Mouse (Mus musculus) brain, embryonic 14.5 days (tissue): Measurements from ENCODE around the gene Bmp7. TPM values are rescaled to one million over a fixed set of nuclear protein-coding genes. Genes with fewer than 3 reads are reported as not detected.

Experiments used
- DNase-seq: peaks from one replicate; pipeline ENCODE4 v3.0.0-alpha.2; 2011; ENCODE audit warnings: low read depth
- CTCF ChIP-seq: fragments of 200-500 bp; IDR thresholded peaks from 2 replicates; pipeline ENCODE4 v1.5.1; 2012; ENCODE audit warnings: inconsistent platforms, mild to moderate bottlenecking, moderate library complexity, borderline replicate concordance; ENCODE audit not compliant: insufficient read depth, insufficient read length; ENCODE audit errors: extremely low read depth
- POLR2A ChIP-seq: fragments of 200-500 bp; IDR thresholded peaks from 2 replicates; pipeline ENCODE4 v1.6.1; 2012; ENCODE audit warnings: mild to moderate bottlenecking, inconsistent platforms, borderline replicate concordance; ENCODE audit not compliant: poor library complexity, insufficient read depth, insufficient read length, severe bottlenecking; ENCODE audit errors: extremely low read depth
- polyA plus RNA-seq: library from polyadenylated mRNA; depleted of rRNA; stranded (reverse); fragments of >200 nt; gene quantifications from 2 replicates; pipeline ENCODE4 v1.2.3, GENCODE M21; 2012

Gene Bmp7
- polyA plus RNA-seq, 1 experiment = 26.0 TPM

- DNase-seq = no peak
- TF ChIP-seq CTCF (no peak), POLR2A (no peak)
These were observed 31.7 kb upstream of the Bmp7 start for GRCm38 (mm10) chr2:172971865-172972264.

GRCm38 (mm10) chr2:172966480-172966879, 26.4 kb upstream of the Bmp7 start:
- no peak for DNase-seq
- no peak for TF ChIP-seq POLR2A
- TF ChIP-seq CTCF = no peak

- TF ChIP-seq CTCF = no peak
- no peak for TF ChIP-seq POLR2A
- no peak for DNase-seq
These were observed 25.1 kb upstream of the Bmp7 start for GRCm38 (mm10) chr2:172965249-172965648.

- DNase-seq = no peak
- no peak for TF ChIP-seq CTCF
These were observed 21.1 kb upstream of the Bmp7 start for GRCm38 (mm10) chr2:172961211-172961610.

- no peak for TF ChIP-seq CTCF
- no peak for TF ChIP-seq POLR2A
- no peak for DNase-seq
These were observed 20.2 kb upstream of the Bmp7 start for GRCm38 (mm10) chr2:172960350-172960749.

GRCm38 (mm10) chr2:172959006-172959768, 19.1 kb upstream of the Bmp7 start:
- TF ChIP-seq CTCF (0 out of 2 replicates have a peak, but pooled peaks have one; percentile 10), POLR2A (no peak)
- no peak for DNase-seq

GRCm38 (mm10) chr2:172958579-172958978, 18.5 kb upstream of the Bmp7 start:
- DNase-seq = peak; percentile 65

GRCm38 (mm10) chr2:172951976-172952375, 11.9 kb upstream of the Bmp7 start:
- TF ChIP-seq POLR2A (no peak), CTCF (no peak)
- DNase-seq = no peak

More at GRCm38 (mm10) chr2:172958579-172958978, 18.5 kb upstream of the Bmp7 start:
- TF ChIP-seq POLR2A (no peak), CTCF (no peak)

GRCm38 (mm10) chr2:172950722-172951121, 10.6 kb upstream of the Bmp7 start:
- TF ChIP-seq CTCF (no peak), POLR2A (no peak)
- peak; percentile 57 for DNase-seq

GRCm38 (mm10) chr2:172950119-172950676, 10.1 kb upstream of the Bmp7 start:
- no peak for TF ChIP-seq CTCF
- no peak for TF ChIP-seq POLR2A
- DNase-seq = peak; percentile 49

- TF ChIP-seq POLR2A = no peak
- TF ChIP-seq CTCF = peak; percentile 28; the same call in 1 of the 2 replicates
- no peak for DNase-seq
These were observed 8.9 kb upstream of the Bmp7 start for GRCm38 (mm10) chr2:172949051-172949450.

- TF ChIP-seq CTCF (no peak), POLR2A (no peak)
- no peak for DNase-seq
These were observed 660 bp upstream of the Bmp7 start for GRCm38 (mm10) chr2:172940799-172941163.
